Mouse (Mus musculus): Measurements from ENCODE around the gene Eva1a.

DNA sequence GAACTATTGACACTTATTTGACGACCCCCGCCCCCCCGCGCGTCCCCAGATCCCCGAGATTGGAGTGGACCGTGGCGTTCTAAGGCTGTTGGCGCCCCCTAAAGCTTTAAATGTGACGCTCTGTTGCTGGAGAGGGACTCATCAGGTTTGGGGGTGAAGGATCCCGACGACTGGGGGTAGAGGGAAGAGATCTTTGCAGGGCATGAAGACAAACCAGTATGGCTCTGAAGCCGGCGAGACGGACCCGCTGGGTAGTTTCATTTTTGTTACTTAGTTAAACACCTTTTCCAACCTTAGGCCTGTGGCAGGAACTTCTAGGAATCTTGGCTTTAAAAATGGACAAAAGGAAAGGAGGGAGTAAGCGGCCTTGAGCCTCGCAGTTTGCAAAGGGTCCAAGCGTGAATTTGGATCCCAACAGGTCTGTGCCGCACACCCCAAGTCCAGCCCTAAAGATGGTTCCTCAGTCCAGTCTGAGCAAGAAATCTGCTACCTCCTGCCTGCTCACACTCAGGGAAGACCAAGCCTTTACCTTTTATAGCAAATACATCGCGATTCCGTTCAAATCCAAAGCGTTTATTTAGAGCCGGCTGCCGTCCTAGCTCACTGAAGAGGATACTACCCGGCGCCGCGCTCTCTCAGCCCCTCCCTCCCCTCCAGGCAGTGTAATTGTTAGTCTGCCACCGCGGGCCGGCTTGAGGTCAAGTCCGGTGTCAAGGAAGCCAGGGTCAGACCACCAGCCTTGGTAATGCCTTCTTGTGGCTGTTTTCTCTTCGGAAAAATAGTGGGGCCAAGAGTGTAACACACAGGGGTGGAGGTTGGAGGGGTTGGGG lies 1.7 kb downstream of the Eva1a start:
- no peak for TF ChIP-seq CTCF (IDR thresholded peaks at IDR 0.05; ENCODE audit: borderline replicate concordance, insufficient read depth, low read depth, low read length)
- no peak for TF ChIP-seq POLR2A (IDR thresholded peaks at IDR 0.05; ENCODE audit: borderline replicate concordance, insufficient read depth, low read length)
